Mouse (Mus musculus): ENCODE measurements at regions not wholly inside any gene's neighbourhood (a gene's known extent, or its start where the extent isn't known, plus 50 kb on each side); places are given as distances from the start of the nearest gene placed in this dataset.

- Histone ChIP-seq H3K27ac (replicated peaks) (no peak overlapping the region), H3K36me3 (no peaks in the 10 kb centered on the region), H3K27me3 (replicated peaks) (no peaks in the 10 kb centered on the region), H3K4me1 (no peaks in the 10 kb centered on the region), H3K9me3 (no peaks in the 10 kb centered on the region), H3K9ac (no peak overlapping the region), H3K4me2 (no peak overlapping the region), H3K4me3 (no peak overlapping the region)
- ATAC-seq (ENCODE audit: extremely low read depth, insufficient number of reproducible peaks, low FRiP score, low TSS enrichment) = no peak
- WGBS = 57% methylated on average over 6 of the region's 6 CpGs
These were observed 574.6 kb downstream of the Stpg2 start for GRCm38 (mm10) chr3:139780054-139780453.

- Histone ChIP-seq H3K4me3 (no peak overlapping the region), H3K9me3 (no peaks in the 10 kb centered on the region), H3K36me3 (no peaks in the 10 kb centered on the region), H3K9ac (no peak overlapping the region), H3K4me1 (no peaks in the 10 kb centered on the region), H3K27ac (replicated peaks) (no peak overlapping the region), H3K4me2 (no peak overlapping the region), H3K27me3 (replicated peaks) (no peaks in the 10 kb centered on the region)
- no peak for ATAC-seq (ENCODE audit: extremely low read depth, insufficient number of reproducible peaks, low FRiP score, low TSS enrichment)
- 68% methylated on average over 3 of the region's 3 CpGs for WGBS
These were observed 577.9 kb downstream of the Stpg2 start for GRCm38 (mm10) chr3:139783406-139783805.

GRCm38 (mm10) chr3:139786510-139786909 is 581.0 kb downstream of the Stpg2 start:
- Histone ChIP-seq H3K27me3 (replicated peaks) (no peaks in the 10 kb centered on the region), H3K9me3 (no peaks in the 10 kb centered on the region), H3K27ac (replicated peaks) (no peak overlapping the region), H3K9ac (no peak overlapping the region), H3K4me1 (no peaks in the 10 kb centered on the region), H3K4me3 (no peak overlapping the region), H3K36me3 (no peaks in the 10 kb centered on the region), H3K4me2 (no peak overlapping the region)
- WGBS = 38% methylated on average over 1 of the region's 1 CpGs
- ATAC-seq (ENCODE audit: extremely low read depth, insufficient number of reproducible peaks, low FRiP score, low TSS enrichment) = no peak

- ATAC-seq (ENCODE audit: extremely low read depth, insufficient number of reproducible peaks, low FRiP score, low TSS enrichment) = no peak
- 64% methylated on average over 2 of the region's 2 CpGs for WGBS
- no peaks in the 10 kb centered on the region for H3K27me3 ChIP-seq (replicated peaks)
These were observed 583.4 kb downstream of the Stpg2 start for GRCm38 (mm10) chr3:139788854-139789253.

GRCm38 (mm10) chr3:139796685-139797084 is 591.2 kb downstream of the Stpg2 start:
- H3K27ac ChIP-seq (replicated peaks) = no peak overlapping the region
- no peaks in the 10 kb centered on the region for H3K4me1 ChIP-seq
- H3K9ac ChIP-seq = no peak overlapping the region
- no peaks in the 10 kb centered on the region for H3K36me3 ChIP-seq
- no peak overlapping the region for H3K4me3 ChIP-seq
- H3K27me3 ChIP-seq (replicated peaks) = no peaks in the 10 kb centered on the region
- no peak for ATAC-seq (ENCODE audit: extremely low read depth, insufficient number of reproducible peaks, low FRiP score, low TSS enrichment)
- 66% methylated on average over 1 of the region's 1 CpGs for WGBS
- no peak overlapping the region for H3K4me2 ChIP-seq
- H3K9me3 ChIP-seq = no peaks in the 10 kb centered on the region

More at GRCm38 (mm10) chr3:139788854-139789253, 583.4 kb downstream of the Stpg2 start:
- Histone ChIP-seq H3K9me3 (no peaks in the 10 kb centered on the region), H3K27ac (replicated peaks) (no peak overlapping the region), H3K4me2 (no peak overlapping the region), H3K9ac (no peak overlapping the region), H3K4me3 (no peak overlapping the region), H3K4me1 (no peaks in the 10 kb centered on the region), H3K36me3 (no peaks in the 10 kb centered on the region)

GRCm38 (mm10) chr3:139799059-139799458 is 593.6 kb downstream of the Stpg2 start:
- no peak overlapping the region for H3K27ac ChIP-seq (replicated peaks)
- no peaks in the 10 kb centered on the region for H3K9me3 ChIP-seq
- ATAC-seq (ENCODE audit: extremely low read depth, insufficient number of reproducible peaks, low FRiP score, low TSS enrichment) = no peak
- no peak overlapping the region for H3K4me2 ChIP-seq
- H3K4me1 ChIP-seq = no peaks in the 10 kb centered on the region
- H3K4me3 ChIP-seq = no peak overlapping the region
- no peak overlapping the region for H3K9ac ChIP-seq
- no peaks in the 10 kb centered on the region for H3K27me3 ChIP-seq (replicated peaks)
- WGBS = 82% methylated on average over 2 of the region's 2 CpGs
- H3K36me3 ChIP-seq = no peaks in the 10 kb centered on the region

GRCm38 (mm10) chr3:139802716-139803710 is 597.5 kb downstream of the Stpg2 start:
- no peak overlapping the region for H3K9ac ChIP-seq
- no peaks in the 10 kb centered on the region for H3K9me3 ChIP-seq
- H3K4me1 ChIP-seq = no peaks in the 10 kb centered on the region
- ATAC-seq (ENCODE audit: extremely low read depth, insufficient number of reproducible peaks, low FRiP score, low TSS enrichment) = no peak
- H3K36me3 ChIP-seq = no peaks in the 10 kb centered on the region
- H3K27ac ChIP-seq (replicated peaks) = no peak overlapping the region
- WGBS = 62% methylated on average over 7 of the region's 7 CpGs
- no peak overlapping the region for H3K4me2 ChIP-seq
- H3K4me3 ChIP-seq = no peak overlapping the region
- H3K27me3 ChIP-seq (replicated peaks) = no peaks in the 10 kb centered on the region

GRCm38 (mm10) chr3:139828014-139828413 is 622.5 kb downstream of the Stpg2 start:
- Histone ChIP-seq H3K9ac (no peak overlapping the region), H3K4me1 (no peaks in the 10 kb centered on the region), H3K4me2 (no peak overlapping the region), H3K27ac (replicated peaks) (no peak overlapping the region), H3K9me3 (no peaks in the 10 kb centered on the region), H3K36me3 (no peaks in the 10 kb centered on the region), H3K4me3 (no peak overlapping the region), H3K27me3 (replicated peaks) (no peaks in the 10 kb centered on the region)
- 69% methylated on average over 10 of the region's 10 CpGs for WGBS
- ATAC-seq (ENCODE audit: extremely low read depth, insufficient number of reproducible peaks, low FRiP score, low TSS enrichment) = no peak

GRCm38 (mm10) chr3:139828581-139828980 is 623.1 kb downstream of the Stpg2 start:
- Histone ChIP-seq H3K27ac (replicated peaks) (no peak overlapping the region), H3K36me3 (no peaks in the 10 kb centered on the region), H3K9me3 (no peaks in the 10 kb centered on the region), H3K4me2 (no peak overlapping the region), H3K9ac (no peak overlapping the region), H3K4me1 (no peaks in the 10 kb centered on the region), H3K27me3 (replicated peaks) (no peaks in the 10 kb centered on the region), H3K4me3 (no peak overlapping the region)
- no peak for ATAC-seq (ENCODE audit: extremely low read depth, insufficient number of reproducible peaks, low FRiP score, low TSS enrichment)
- WGBS = 69% methylated on average over 2 of the region's 2 CpGs

- H3K36me3 ChIP-seq = no peaks in the 10 kb centered on the region
- no peak overlapping the region for H3K4me3 ChIP-seq
- H3K9me3 ChIP-seq = no peaks in the 10 kb centered on the region
- 65% methylated on average over 5 of the region's 5 CpGs for WGBS
- no peak overlapping the region for H3K27ac ChIP-seq (replicated peaks)
- H3K4me2 ChIP-seq = no peak overlapping the region
- no peak for ATAC-seq (ENCODE audit: extremely low read depth, insufficient number of reproducible peaks, low FRiP score, low TSS enrichment)
- H3K27me3 ChIP-seq (replicated peaks) = no peaks in the 10 kb centered on the region
- H3K4me1 ChIP-seq = no peaks in the 10 kb centered on the region
- H3K9ac ChIP-seq = no peak overlapping the region
These were observed 627.1 kb downstream of the Stpg2 start for GRCm38 (mm10) chr3:139832599-139832998.

GRCm38 (mm10) chr3:139842015-139842414 is 636.5 kb downstream of the Stpg2 start:
- Histone ChIP-seq H3K27ac (replicated peaks) (no peak overlapping the region), H3K27me3 (replicated peaks) (no peaks in the 10 kb centered on the region), H3K4me1 (0 out of 2 replicates have a peak, but pooled peaks cover 3% of the 10 kb centered on the region), H3K36me3 (no peaks in the 10 kb centered on the region), H3K9me3 (peaks cover 3% of the 10 kb centered on the region; the same call in 1 of the 2 replicates), H3K4me3 (no peak overlapping the region), H3K4me2 (no peak overlapping the region), H3K9ac (no peak overlapping the region)
- no peak for ATAC-seq (ENCODE audit: extremely low read depth, insufficient number of reproducible peaks, low FRiP score, low TSS enrichment)
- 73% methylated on average over 3 of the region's 3 CpGs for WGBS
